Mouse (Mus musculus): Measurements from ENCODE around the gene Tspan32. TPM values are rescaled to one million over a fixed set of nuclear protein-coding genes. Genes with fewer than 3 reads are reported as not detected.

Tspan32 gene
- total RNA-seq, 2 experiments from 2014 or later: 0.81 to 1.2 TPM

GRCm38 (mm10) chr7:143006756-143007598, 2.1 kb downstream of the Tspan32 start:
- no peak for DNase-seq
- intact Hi-C loops (cut with DNase I): loop anchor here (2.0 to 5.0 kb wide), 3 partner anchors 112 to 460 kb away; no protein-coding TSS in a partner anchor

GRCm38 (mm10) chr7:143007599-143008369, 2.9 kb downstream of the Tspan32 start:
- intact Hi-C loops (cut with DNase I): loop anchor here (1.0 to 5.0 kb wide), 6 partner anchors 46 to 460 kb away; no protein-coding TSS in a partner anchor
- DNase-seq: peak; percentile 96 to 99

GRCm38 (mm10) chr7:143008370-143008926, 3.6 kb downstream of the Tspan32 start:
- peak; percentile 78 to 79 for DNase-seq
- intact Hi-C loops (cut with DNase I): loop anchor here (1.0 to 5.0 kb wide), 5 partner anchors 45 to 459 kb away; no protein-coding TSS in a partner anchor

- DNase-seq: peak; percentile 64 to 75
- intact Hi-C loops (cut with DNase I): loop anchor here (1.0 to 5.0 kb wide), 5 partner anchors 44 to 458 kb away; no protein-coding TSS in a partner anchor
Observed at GRCm38 (mm10) chr7:143008996-143009665, 4.3 kb downstream of the Tspan32 start.

GRCm38 (mm10) chr7:143009996-143010395, 5.2 kb downstream of the Tspan32 start:
- no peak for DNase-seq
- intact Hi-C loops (cut with DNase I): loop anchor here (5.0 kb wide), 2 partner anchors 127 to 457 kb away; no protein-coding TSS in a partner anchor

- DNase-seq: no peak
- intact Hi-C loops (cut with DNase I): no loop called here
Observed at GRCm38 (mm10) chr7:143011226-143011625, 6.4 kb downstream of the Tspan32 start.

- peak in 1 of 2 experiments; percentile 57 for DNase-seq
- intact Hi-C loops (cut with DNase I): no loop called here
Observed at GRCm38 (mm10) chr7:143012230-143012875, 7.5 kb downstream of the Tspan32 start.

- DNase-seq: peak; percentile 91
- intact Hi-C loops (cut with DNase I): no loop called here
Observed at GRCm38 (mm10) chr7:143013420-143014178, 8.8 kb downstream of the Tspan32 start.

- DNase-seq: peak; percentile 68 to 75
- intact Hi-C loops (cut with DNase I): no loop called here
Observed at GRCm38 (mm10) chr7:143014862-143015659, 10.2 kb downstream of the Tspan32 start.

GRCm38 (mm10) chr7:143015755-143016423, 11.0 kb downstream of the Tspan32 start:
- intact Hi-C loops (cut with DNase I): loop anchor here (2.0 kb wide), 1 partner anchor 19 kb away; no protein-coding TSS in a partner anchor

GRCm38 (mm10) chr7:143016424-143017142, 11.7 kb downstream of the Tspan32 start:
- intact Hi-C loops (cut with DNase I): loop anchor here (2.0 kb wide), 1 partner anchor 18 kb away; no protein-coding TSS in a partner anchor

More at GRCm38 (mm10) chr7:143015755-143016423, 11.0 kb downstream of the Tspan32 start:
- DNase-seq: peak; percentile 93

GRCm38 (mm10) chr7:143017181-143017580, 12.3 kb downstream of the Tspan32 start:
- intact Hi-C loops (cut with DNase I): loop anchor here (2.0 kb wide), 1 partner anchor 18 kb away; no protein-coding TSS in a partner anchor

More at GRCm38 (mm10) chr7:143016424-143017142, 11.7 kb downstream of the Tspan32 start:
- no peak for DNase-seq

GRCm38 (mm10) chr7:143020040-143020439, 15.2 kb downstream of the Tspan32 start:
- intact Hi-C loops (cut with DNase I): no loop called here
- DNase-seq: no peak

More at GRCm38 (mm10) chr7:143017181-143017580, 12.3 kb downstream of the Tspan32 start:
- DNase-seq: no peak

GRCm38 (mm10) chr7:143020764-143021163, 15.9 kb downstream of the Tspan32 start:
- intact Hi-C loops (cut with DNase I): no loop called here
- no peak for DNase-seq

GRCm38 (mm10) chr7:143021356-143022164, 16.7 kb downstream of the Tspan32 start:
- no peak for DNase-seq
- intact Hi-C loops (cut with DNase I): no loop called here

GRCm38 (mm10) chr7:143023499-143023898, 18.7 kb downstream of the Tspan32 start:
- intact Hi-C loops (cut with DNase I): no loop called here
- DNase-seq: no peak
